Mouse (Mus musculus) G1E (cell line): ENCODE results near the gene Fcf1. TPM values are rescaled to one million over a fixed set of nuclear protein-coding genes. Genes with fewer than 3 reads are reported as not detected.

Experiments used
- ATAC-seq: 2 replicates; pipeline ENCODE4 v1.8.0; 2016; ENCODE audit warnings: mild to moderate bottlenecking; ENCODE audit not compliant: insufficient number of reproducible peaks, poor library complexity, low FRiP score, severe bottlenecking; ENCODE audit errors: extremely low read depth
- DNase-seq: peaks from one replicate; pipeline ENCODE4 v3.0.0; 2012; ENCODE audit warnings: low spot score
- H3K27me3 ChIP-seq: 2 replicates; pipeline ENCODE4 v1.6.1; 2012; ENCODE audit warnings: mild to moderate bottlenecking, low read length, inconsistent platforms; ENCODE audit not compliant: insufficient read depth
- H3K36me3 ChIP-seq: replicated peaks from 2 replicates; pipeline ENCODE3; 2012; ENCODE audit warnings: mild to moderate bottlenecking, inconsistent platforms
- H3K4me1 ChIP-seq: 2 replicates; pipeline ENCODE4 v1.6.1; 2012; ENCODE audit warnings: low read depth, low read length, inconsistent platforms, mixed read lengths; ENCODE audit not compliant: insufficient read depth
- H3K4me3 ChIP-seq: 2 replicates; pipeline ENCODE4 v1.5.1; 2012; ENCODE audit warnings: low read depth, mild to moderate bottlenecking, inconsistent platforms, low read length, moderate library complexity, mixed read lengths
- H3K9me3 ChIP-seq: replicated peaks from 2 replicates; pipeline ENCODE4 v1.6.1; 2012; ENCODE audit warnings: inconsistent platforms
- CTCF ChIP-seq: IDR thresholded peaks from 2 replicates; pipeline ENCODE4 v1.5.1; 2012; ENCODE audit warnings: low read depth, low read length, inconsistent platforms, mixed read lengths
- GATA1 ChIP-seq: IDR thresholded peaks from 2 replicates; pipeline ENCODE4 v1.6.1; 2012; ENCODE audit warnings: borderline replicate concordance, low read length, inconsistent platforms, mixed read lengths
- GATA2 ChIP-seq: IDR thresholded peaks from 2 replicates; pipeline ENCODE4 v1.6.1; 2012; ENCODE audit warnings: low read depth, low read length, inconsistent platforms, borderline replicate concordance
- POLR2AphosphoS5 ChIP-seq: IDR thresholded peaks from 2 replicates; pipeline ENCODE4 v1.6.1; 2012; ENCODE audit warnings: low read depth, low read length, inconsistent platforms; ENCODE audit not compliant: insufficient replicate concordance
- TAL1 ChIP-seq: conservative IDR thresholded peaks from 2 replicates; pipeline ENCODE4 v1.6.1; 2012; ENCODE audit warnings: low read depth, low read length, inconsistent platforms, mixed read lengths
- polyA plus RNA-seq: library from polyadenylated mRNA; stranded (reverse); fragments of >175 nt; gene quantifications from 2 replicates; pipeline ENCODE4 v1.2.3, GENCODE M21; 2012
- total RNA-seq, 2 experiments: library from RNA; stranded (forward) in 1 of 2; stranded (reverse) in 1 of 2; fragments of 200-1000 nt in 1 of 2; fragments of >200 nt in 1 of 2; fragmentation: Nextera tagmentation in 1 of 2; gene quantifications; 2 replicates each; pipeline ENCODE4 v1.2.3; 2014 to 2017

Fcf1 gene
- total and polyA plus RNA-seq, 3 experiments = 30.0 to 236 (median 91.3) TPM

GRCm38 (mm10) chr12:84995112-84995761 is 24.5 kb downstream of the Fcf1 start:
- Histone ChIP-seq H3K4me3 (peak overlapping the region; percentile 76; the same call in 1 of the 2 replicates), H3K27me3 (peaks cover 14% of the 10 kb centered on the region), H3K36me3 (peaks cover 20% of the 10 kb centered on the region), H3K9me3 (peaks cover 4% of the 10 kb centered on the region; the same call in 1 of the 2 replicates), H3K4me1 (peaks cover 35% of the 10 kb centered on the region)
- ATAC-seq (no peak), DNase-seq (no peak)
- no peak for TF ChIP-seq GATA2
- no peak for TF ChIP-seq GATA1
- no peak for TF ChIP-seq TAL1
- no peak for TF ChIP-seq POLR2AphosphoS5
- no peak for TF ChIP-seq CTCF

GRCm38 (mm10) chr12:84996083-84996496 is 25.4 kb downstream of the Fcf1 start, which contains the start of gene Ylpm1:
TSS of gene Ylpm1 (plus strand) at chr12:84996321.
- peaks cover 8% of the 10 kb centered on the region for H3K27me3 ChIP-seq
- TF ChIP-seq GATA1 = no peak
- TF ChIP-seq POLR2AphosphoS5 = no peak
- no peak for TF ChIP-seq TAL1
- TF ChIP-seq CTCF = no peak
- TF ChIP-seq GATA2 = no peak
- H3K36me3 ChIP-seq = peaks cover 25% of the 10 kb centered on the region
- peak within 1 kb of the TSS; percentile 76 for H3K4me3 ChIP-seq
- peaks cover 4% of the 10 kb centered on the region; the same call in 1 of the 2 replicates for H3K9me3 ChIP-seq
- peak; percentile 99 for ATAC-seq
- peaks cover 39% of the 10 kb centered on the region for H3K4me1 ChIP-seq
- DNase-seq = peak; percentile 95

- DNase-seq (peak; percentile 52), ATAC-seq (no peak)
- Histone ChIP-seq H3K36me3 (peaks cover 28% of the 10 kb centered on the region), H3K4me1 (peaks cover 39% of the 10 kb centered on the region), H3K9me3 (peaks cover 4% of the 10 kb centered on the region; the same call in 1 of the 2 replicates), H3K4me3 (peak overlapping the region; percentile 76), H3K27me3 (peaks cover 1% of the 10 kb centered on the region)
- TF ChIP-seq POLR2AphosphoS5 = no peak
- no peak; the same call in 1 of the 2 replicates for TF ChIP-seq TAL1
- TF ChIP-seq GATA1 = no peak
- no peak for TF ChIP-seq CTCF
- TF ChIP-seq GATA2 = no peak
Measured at GRCm38 (mm10) chr12:84996501-84997398, 26.1 kb downstream of the Fcf1 start.

GRCm38 (mm10) chr12:84999053-84999452 is 28.4 kb downstream of the Fcf1 start:
- H3K9me3 ChIP-seq = peaks cover 9% of the 10 kb centered on the region
- no peaks in the 10 kb centered on the region for H3K27me3 ChIP-seq
- no peak for DNase-seq
- TF ChIP-seq POLR2AphosphoS5 = no peak
- TF ChIP-seq GATA2 = no peak
- no peak for TF ChIP-seq GATA1
- TF ChIP-seq CTCF = no peak
- TF ChIP-seq TAL1 = no peak
- no peak overlapping the region; the same call in 1 of the 2 replicates for H3K4me3 ChIP-seq
- H3K36me3 ChIP-seq = peaks cover 48% of the 10 kb centered on the region
- ATAC-seq = no peak
- peaks cover 39% of the 10 kb centered on the region for H3K4me1 ChIP-seq

- DNase-seq (no peak), ATAC-seq (no peak)
- Histone ChIP-seq H3K9me3 (peaks cover 7% of the 10 kb centered on the region), H3K27me3 (no peaks in the 10 kb centered on the region), H3K4me1 (peaks cover 6% of the 10 kb centered on the region), H3K4me3 (no peak overlapping the region), H3K36me3 (peaks cover 66% of the 10 kb centered on the region)
- TF ChIP-seq CTCF (no peak), POLR2AphosphoS5 (no peak), GATA1 (no peak), GATA2 (no peak), TAL1 (no peak)
Measured at GRCm38 (mm10) chr12:85006206-85006605, 35.5 kb downstream of the Fcf1 start.

GRCm38 (mm10) chr12:85007021-85007420 is 36.3 kb downstream of the Fcf1 start:
- DNase-seq (no peak), ATAC-seq (no peak)
- H3K27me3 ChIP-seq = no peaks in the 10 kb centered on the region
- peaks cover 9% of the 10 kb centered on the region for H3K9me3 ChIP-seq
- peaks cover 69% of the 10 kb centered on the region for H3K36me3 ChIP-seq
- peaks cover 8% of the 10 kb centered on the region for H3K4me1 ChIP-seq
- no peak for TF ChIP-seq GATA2
- TF ChIP-seq CTCF = no peak
- no peak for TF ChIP-seq GATA1
- no peak for TF ChIP-seq TAL1
- TF ChIP-seq POLR2AphosphoS5 = no peak
- H3K4me3 ChIP-seq = no peak overlapping the region
